Mouse (Mus musculus): Measurements from ENCODE around the gene Mid1.
"Not testable (repeated sequence)": the region's sequence is repeated elsewhere in the genome, so short reads cannot be mapped to it uniquely, and the experiment has no call there.

GRCm38 (mm10) chrX:170013421-170013820 is 328.4 kb downstream of the Mid1 start:
- TF ChIP-seq CTCF, POLR2A (IDR thresholded peaks at IDR 0.05; ENCODE audit: extremely low read depth, insufficient read depth, low read length): not testable (repeated sequence)
